Mouse (Mus musculus): ENCODE data around the gene Tceal5.

Tceal5 gene

GRCm38 (mm10) chrX:136171189-136172117 is 32.2 kb downstream of the Tceal5 start:
- peak; percentile 34 for DNase-seq

GRCm38 (mm10) chrX:136170625-136171024 is 33.1 kb downstream of the Tceal5 start:
- DNase-seq, result no peak
